Mouse (Mus musculus) E14TG2a.4 (cell line): ENCODE measurements around the gene Zic5.
"Not testable (repeated sequence)": the region's sequence is repeated elsewhere in the genome, so short reads cannot be mapped to it uniquely, and the experiment has no call there.

Experiments used
- CTCF ChIP-seq: conservative IDR thresholded peaks from 2 replicates; pipeline ENCODE4 v1.5.1; 2014; ENCODE audit warnings: low read length
- NANOG ChIP-seq: IDR thresholded peaks from 2 replicates; pipeline ENCODE4 v1.6.1; 2014; ENCODE audit warnings: borderline replicate concordance, low read length, mixed read lengths

GRCm38 (mm10) chr14:122459332-122459731 is 6.1 kb downstream of the Zic5 start:
- TF ChIP-seq CTCF, NANOG: not testable (repeated sequence)
